Mouse (Mus musculus) lung, adult 2 months (tissue): ENCODE results near the gene Phactr1.

Experiments
- CTCF ChIP-seq: fragments of 200-500 bp; IDR thresholded peaks from 2 replicates; pipeline ENCODE4 v1.5.1; 2011; ENCODE audit warnings: mild to moderate bottlenecking, low read length, control low read depth; ENCODE audit not compliant: insufficient read depth
- POLR2A ChIP-seq: fragments of 200-500 bp; IDR thresholded peaks from 2 replicates; pipeline ENCODE4 v1.6.1; 2011; ENCODE audit warnings: low read depth, mild to moderate bottlenecking, control low read depth, low read length, borderline replicate concordance; ENCODE audit errors: extremely low read depth

DNA sequence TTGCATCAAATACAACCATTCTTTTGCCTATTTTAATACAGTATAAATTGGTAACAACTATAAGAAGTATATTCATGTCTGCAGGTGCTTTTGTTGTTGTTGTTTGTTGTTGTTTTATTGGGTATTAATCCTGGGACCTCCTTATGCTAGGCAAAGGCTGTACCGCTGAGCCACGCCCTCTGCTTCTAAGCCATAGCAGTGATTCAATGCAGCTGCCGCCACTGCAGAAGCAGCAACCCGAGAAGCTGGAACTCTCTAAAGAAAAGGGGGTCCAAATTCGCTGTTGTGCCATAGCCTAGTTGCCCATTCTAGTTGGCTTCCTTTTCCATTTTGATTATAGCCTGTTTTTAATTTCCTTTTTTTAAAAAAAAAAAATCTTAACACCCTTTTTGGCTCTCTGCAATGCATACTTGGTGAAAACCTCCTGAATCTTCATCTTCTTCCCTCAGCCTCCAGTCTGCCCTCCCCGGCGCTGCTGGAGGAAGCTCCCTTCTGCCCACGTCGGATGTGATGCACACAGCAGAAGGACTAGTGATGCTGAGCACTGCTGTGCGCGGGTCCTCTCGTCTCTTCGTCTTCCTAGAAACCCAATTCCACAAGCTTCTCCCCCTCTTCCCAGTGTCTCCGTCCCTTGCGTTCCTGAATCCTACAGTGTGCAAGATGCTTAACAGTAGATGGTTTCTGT is 271.8 kb downstream of the Phactr1 start:
- TF ChIP-seq CTCF (no peak), POLR2A (no peak)
